Mouse (Mus musculus) gastrocnemius, adult 18-20 months (tissue): Measurements from ENCODE around the gene Scg3. TPM values are rescaled to one million over a fixed set of nuclear protein-coding genes. Genes with fewer than 3 reads are reported as not detected.

Experiments
- DNase-seq: peaks from one replicate; pipeline ENCODE4 v3.0.0; 2021; ENCODE audit warnings: low spot score
- long read RNA-seq, 2 experiments: library from polyadenylated mRNA; stranded (forward); transcript quantifications; one replicate each; pipeline ENCODE4 v2.0.0; 2021
- total RNA-seq, 2 experiments: library from RNA; stranded (reverse); gene quantifications; 2 replicates each; pipeline ENCODE4 v1.2.3; 2021

Gene Scg3
- total RNA-seq: 1 to 10 TPM in 1 of 2 experiments, under 1 TPM in 1; 0.93 to 1.6 TPM
- long read RNA-seq, experiment 1: 0 reads
- long read RNA-seq, experiment 2: 0 reads

- peak; percentile 23 for DNase-seq
Observed at GRCm38 (mm10) chr9:75683426-75684191, at the start of gene Scg3. Scg3 (minus strand) TSS chr9:75684056.

- DNase-seq: peak; percentile 55
Observed at GRCm38 (mm10) chr9:75719952-75720687, 36.3 kb upstream of the Scg3 start.

- peak; percentile 59 for DNase-seq
Observed at GRCm38 (mm10) chr9:75719481-75719880, 35.6 kb upstream of the Scg3 start.

- no peak for DNase-seq
Observed at GRCm38 (mm10) chr9:75684772-75685171, 916 bp upstream of the Scg3 start.

GRCm38 (mm10) chr9:75684292-75684691, 436 bp upstream of the Scg3 start:
- no peak for DNase-seq

- DNase-seq: no peak
Observed at GRCm38 (mm10) chr9:75680606-75681005, 3.2 kb downstream of the Scg3 start.

GRCm38 (mm10) chr9:75679629-75680028, 4.2 kb downstream of the Scg3 start:
- no peak for DNase-seq

- peak; percentile 50 for DNase-seq
Observed at GRCm38 (mm10) chr9:75678341-75678740, 5.5 kb downstream of the Scg3 start.

GRCm38 (mm10) chr9:75676226-75676625, 7.6 kb downstream of the Scg3 start:
- no peak for DNase-seq

- no peak for DNase-seq
Observed at GRCm38 (mm10) chr9:75672769-75673168, 11.1 kb downstream of the Scg3 start.

- no peak for DNase-seq
Observed at GRCm38 (mm10) chr9:75666612-75667011, 17.2 kb downstream of the Scg3 start.

GRCm38 (mm10) chr9:75665364-75665763, 18.5 kb downstream of the Scg3 start:
- no peak for DNase-seq

GRCm38 (mm10) chr9:75660917-75661316, 22.9 kb downstream of the Scg3 start:
- DNase-seq: no peak

- DNase-seq: peak; percentile 63
Observed at GRCm38 (mm10) chr9:75656456-75656855, 27.4 kb downstream of the Scg3 start.

GRCm38 (mm10) chr9:75653981-75654911, 29.6 kb downstream of the Scg3 start:
- DNase-seq: peak; percentile 74

GRCm38 (mm10) chr9:75645405-75645804, 38.5 kb downstream of the Scg3 start:
- DNase-seq: no peak

- DNase-seq: no peak
Observed at GRCm38 (mm10) chr9:75634226-75634625, 49.6 kb downstream of the Scg3 start.

- no peak for DNase-seq
Observed at GRCm38 (mm10) chr9:75633603-75634002, 50.3 kb downstream of the Scg3 start.

GRCm38 (mm10) chr9:75632902-75633301, 51.0 kb downstream of the Scg3 start:
- no peak for DNase-seq

- no peak for DNase-seq
Observed at GRCm38 (mm10) chr9:75632111-75632510, 51.7 kb downstream of the Scg3 start.

- no peak for DNase-seq
Observed at GRCm38 (mm10) chr9:75630823-75631454, 52.9 kb downstream of the Scg3 start.
